10 mouse cellular contexts compared by ENCODE assay signal in the genomic region with DNA sequence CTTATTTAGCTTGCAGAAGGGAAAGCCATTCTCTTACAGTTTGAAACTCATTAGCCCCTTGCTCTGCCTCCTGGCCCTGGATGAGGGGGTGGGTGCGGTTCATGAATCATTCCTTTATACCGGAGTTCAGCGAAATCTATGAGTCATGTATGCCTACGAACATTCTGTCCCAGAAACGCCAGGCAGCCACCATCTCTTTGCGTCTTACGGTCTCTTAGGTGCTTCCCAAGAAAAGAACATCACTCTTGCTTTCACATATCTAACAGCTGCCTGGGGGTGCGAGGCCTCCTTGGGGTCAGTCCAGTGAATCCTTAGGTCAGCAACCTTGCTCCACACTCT. TPM values are rescaled to one million over a fixed set of nuclear protein-coding genes. Genes with fewer than 3 reads are reported as not detected.
DNase-seq lines count a peak whose midpoint lies in the region; ATAC-seq and TF ChIP-seq lines count a peak whose summit lies in the region.
"Had no signal": no experiment of that assay in that cellular context is flagged by ENCODE, and none has a peak within 500 bp of the region (broad histone marks: within the 10 kb centered on the region; RNA-seq: fewer than 3 reads in every experiment).

No protein-coding gene starts in this region.

- DNase-seq in adrenal gland, adult (ENCODE audit: inconsistent age in 2 of 2, low spot score in 1 of 2), result peak; percentile 45 to 81
- DNase-seq in adrenal gland, postnatal 4 days (ENCODE audit: low spot score in 2 of 2), result no peak
- DNase-seq in retina, postnatal 1 day, result peak; percentile 10
- no peak for DNase-seq in retina, embryonic 14.5 days (ENCODE audit: low spot score)
- DNase-seq in left cerebral cortex, postnatal 36 days (ENCODE audit: low spot score in 2 of 2), result peak; percentile 59 to 68
- DNase-seq in stomach, postnatal 0 days (ENCODE audit: low spot score), result peak; percentile 18
- DNase-seq: cerebellum, adult 9-10 months had no signal

- no peak overlapping the region for H3K4me2 ChIP-seq in stomach, postnatal 0 days (replicated peaks; ENCODE audit: low read depth)

- H3K9me3 ChIP-seq in stomach, postnatal 0 days (ENCODE audit: control insufficient read depth, low read length), result no peaks in the 10 kb centered on the region

- intact Hi-C loops in left cerebral cortex, postnatal 36 days (cut with DNase I), result loop anchor here (10.0 kb wide), 1 partner anchor 426 kb away; no protein-coding TSS in a partner anchor

- H3K9ac ChIP-seq in stomach, postnatal 0 days (ENCODE audit: low read length), result no peak overlapping the region

- ATAC-seq in stomach, postnatal 0 days (ENCODE audit: low FRiP score, low TSS enrichment), result no peak
- no peak for ATAC-seq in erythroid progenitor cell, adult 5-6 weeks (replicated peaks; ENCODE audit: low FRiP score, poor library complexity, severe bottlenecking)
- ATAC-seq in megakaryocyte-erythroid progenitor cell, adult 5-6 weeks (replicated peaks; ENCODE audit: low FRiP score, low TSS enrichment, poor library complexity, severe bottlenecking), result no peak
- ATAC-seq: forebrain, embryonic 16.5 days had no signal

- no peaks in the 10 kb centered on the region for H3K4me1 ChIP-seq in stomach, postnatal 0 days (replicated peaks; ENCODE audit: control insufficient read depth, insufficient read depth)

- H3K27ac ChIP-seq in stomach, postnatal 0 days (replicated peaks), result no peak overlapping the region

- no peak overlapping the region for H3K4me3 ChIP-seq in stomach, postnatal 0 days (ENCODE audit: low read depth, low read length)

- 52% methylated on average over 8 of the region's 8 CpGs for WGBS in stomach, postnatal 0 days

- H3K36me3 ChIP-seq in stomach, postnatal 0 days (ENCODE audit: control insufficient read depth, insufficient read depth, low read length), result no peaks in the 10 kb centered on the region

- TF ChIP-seq EP300 in stomach, postnatal 0 days (optimal IDR thresholded peaks at IDR 0.05), result no peak

- H3K27me3 ChIP-seq in stomach, postnatal 0 days (ENCODE audit: control insufficient read depth, insufficient read depth, low read length), result no peaks in the 10 kb centered on the region

- TF ChIP-seq CTCF in stomach, postnatal 0 days (IDR thresholded peaks at IDR 0.05; ENCODE audit: low read depth), result no peak

RNA-seq across cellular contexts. Expression of a gene that starts 29.9 kb away (rescaled TPM):
- total RNA-seq in adrenal gland, postnatal 4 days (2021), result 100 to 1,000 TPM; 170 to 176 TPM
- 100 to 1,000 TPM; 142 to 171 TPM for total RNA-seq in left cerebral cortex, postnatal 36 days (2021)
- 74.2 and 77.3 TPM in 2 replicates for polyA plus RNA-seq in stomach, postnatal 0 days (2015; fragmentation: Nextera tagmentation; extraction: Ambion mirVana)
- total RNA-seq in erythroid progenitor cell, adult 5-6 weeks (2015; ENCODE audit: low replicate concordance), result 14.7 and 41.4 TPM in 2 replicates
- 35.0 and 41.4 TPM in 2 replicates for total RNA-seq in erythroid progenitor cell, adult 5-6 weeks (2017; ENCODE audit: low replicate concordance)
- 37.3 and 51.4 TPM in 2 replicates for total RNA-seq in megakaryocyte-erythroid progenitor cell, adult 5-6 weeks (2014; fragmentation: Nextera tagmentation)
- 32.3 and 44.1 TPM in 2 replicates for total RNA-seq in megakaryocyte-erythroid progenitor cell, adult 5-6 weeks (2017)

Comparison
In these comparisons a context has a peak if more than half of its experiments do, and no peak if none do; other contexts are left out.
1. DNase-seq: peak in adrenal gland, adult (2 of 2), retina, postnatal 1 day (single experiment), left cerebral cortex, postnatal 36 days (2 of 2) and stomach, postnatal 0 days (single experiment); none in adrenal gland, postnatal 4 days (0 of 2) and retina, embryonic 14.5 days (single experiment).